Mouse (Mus musculus): Measurements from ENCODE around the gene Slc25a54. TPM values are rescaled to one million over a fixed set of nuclear protein-coding genes. Genes with fewer than 3 reads are reported as not detected.

Gene Slc25a54
- total RNA-seq (2014; rRNA removed) (not detected in 2 replicates), polyA plus RNA-seq (2012; rRNA removed) (not detected in 2 replicates)

DNA sequence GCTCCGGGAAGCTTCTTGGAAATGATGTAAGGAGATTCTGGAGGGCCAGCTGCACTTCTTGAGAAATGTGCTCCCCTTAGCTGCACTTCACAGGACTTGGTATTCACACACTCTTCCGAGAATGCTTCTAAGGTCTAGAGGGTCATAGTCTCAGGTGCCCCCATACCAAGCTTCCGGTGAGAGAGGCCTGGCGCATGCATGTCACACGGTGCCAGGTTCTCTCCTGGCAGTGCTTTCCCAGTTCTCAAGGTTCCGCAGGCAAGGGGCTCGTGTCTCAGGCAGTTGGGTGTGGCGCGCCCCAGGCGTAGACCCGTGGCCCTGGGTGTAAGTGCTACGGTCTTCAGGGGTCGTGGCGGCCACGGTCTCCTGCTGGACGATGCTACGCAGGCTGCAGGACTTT lies at the start of gene Slc25a54:
Slc25a54 (plus strand) TSS at position 301 of the 400 bp plus-strand sequence.
- H3K79me2 ChIP-seq (ENCODE audit: control insufficient read depth, insufficient read depth, low read length): no peaks in the 10 kb centered on the region
- TF ChIP-seq CTCF (IDR thresholded peaks at IDR 0.05; ENCODE audit: low read depth, low read length): no peak
- TF ChIP-seq POLR2A (IDR thresholded peaks at IDR 0.05; ENCODE audit: extremely low read depth, insufficient read depth, low read length): no peak
- no peaks in the 10 kb centered on the region for H3K4me1 ChIP-seq (ENCODE audit: control insufficient read depth, insufficient read depth, low read length)
- H3K4me3 ChIP-seq (ENCODE audit: insufficient read depth, low read depth, low read length): no peak within 1 kb of the TSS
- 94% methylated on average over 17 of the region's 17 CpGs for WGBS
- H3K27ac ChIP-seq (replicated peaks; ENCODE audit: insufficient read depth, low read depth, low read length): no peak within 1 kb of the TSS
- no peak within 1 kb of the TSS for H3K9ac ChIP-seq (ENCODE audit: low read depth, low read length)
- no peaks in the 10 kb centered on the region for H3K27me3 ChIP-seq (ENCODE audit: control insufficient read depth, insufficient read depth, low read length)
- no peak for DNase-seq (ENCODE audit: extremely low read depth, low read depth, low spot score)
- H3K36me3 ChIP-seq (ENCODE audit: control insufficient read depth, insufficient read depth, low read length): no peaks in the 10 kb centered on the region

DNA sequence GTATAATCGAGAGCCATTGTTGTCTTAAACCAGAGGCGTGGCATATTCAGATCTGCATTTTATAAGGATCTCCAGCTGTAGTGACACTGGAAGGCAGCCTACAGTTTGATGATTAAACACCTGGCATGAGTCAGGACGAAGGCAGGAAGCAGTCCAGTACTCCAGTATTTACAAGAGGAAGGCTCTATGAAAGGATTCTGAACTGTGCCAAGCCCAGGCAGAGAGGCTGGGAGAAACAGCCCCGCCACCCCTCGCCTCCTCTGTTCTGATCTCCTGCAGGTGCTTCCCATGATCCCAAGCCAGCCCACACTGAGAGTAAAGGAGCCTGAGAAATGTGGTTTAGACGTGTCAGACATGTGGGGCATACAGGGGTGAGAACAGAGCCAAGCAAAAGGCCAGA lies 49.5 kb upstream of the Slc25a54 start:
- Histone ChIP-seq H3K79me2 (ENCODE audit: control insufficient read depth, insufficient read depth, low read length) (no peaks in the 10 kb centered on the region), H3K4me3 (ENCODE audit: insufficient read depth, low read depth, low read length) (no peak overlapping the region), H3K27me3 (ENCODE audit: control insufficient read depth, insufficient read depth, low read length) (no peaks in the 10 kb centered on the region), H3K27ac (replicated peaks; ENCODE audit: insufficient read depth, low read depth, low read length) (no peak overlapping the region), H3K4me1 (ENCODE audit: control insufficient read depth, insufficient read depth, low read length) (peaks cover 8% of the 10 kb centered on the region; the same call in 1 of the 2 replicates), H3K9ac (ENCODE audit: low read depth, low read length) (no peak overlapping the region), H3K36me3 (ENCODE audit: control insufficient read depth, insufficient read depth, low read length) (no peaks in the 10 kb centered on the region)
- WGBS: 7% methylated on average over 6 of the region's 6 CpGs
- TF ChIP-seq POLR2A (IDR thresholded peaks at IDR 0.05; ENCODE audit: extremely low read depth, insufficient read depth, low read length): no peak
- peak; percentile 81 for DNase-seq (ENCODE audit: extremely low read depth, low read depth, low spot score)

DNA sequence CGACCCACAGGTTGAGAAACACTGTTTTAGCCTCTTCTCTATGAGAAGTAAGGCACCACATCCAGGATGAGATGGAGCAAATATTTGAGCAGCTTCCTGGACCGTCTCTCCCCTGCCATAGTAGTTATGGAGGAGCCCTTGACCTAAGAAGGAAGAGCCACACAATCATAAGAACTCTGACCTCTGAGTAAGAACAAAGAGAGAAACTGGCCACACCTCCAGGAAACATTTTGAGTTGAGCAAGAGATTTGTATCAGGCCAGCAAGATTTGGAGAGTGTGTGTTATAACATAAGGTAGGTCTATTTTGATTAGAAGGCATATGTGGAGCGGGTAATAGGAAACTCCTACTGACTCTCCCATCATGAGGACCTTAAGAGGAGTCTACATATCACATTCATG lies 48.6 kb upstream of the Slc25a54 start:
- TF ChIP-seq POLR2A (IDR thresholded peaks at IDR 0.05; ENCODE audit: extremely low read depth, insufficient read depth, low read length): no peak
- no peak for TF ChIP-seq CTCF (IDR thresholded peaks at IDR 0.05; ENCODE audit: low read depth, low read length)
- 51% methylated on average over 3 of the region's 3 CpGs for WGBS
- Histone ChIP-seq H3K27ac (replicated peaks; ENCODE audit: insufficient read depth, low read depth, low read length) (no peak overlapping the region), H3K27me3 (ENCODE audit: control insufficient read depth, insufficient read depth, low read length) (no peaks in the 10 kb centered on the region), H3K36me3 (ENCODE audit: control insufficient read depth, insufficient read depth, low read length) (no peaks in the 10 kb centered on the region), H3K4me3 (ENCODE audit: insufficient read depth, low read depth, low read length) (no peak overlapping the region), H3K79me2 (ENCODE audit: control insufficient read depth, insufficient read depth, low read length) (no peaks in the 10 kb centered on the region), H3K9ac (ENCODE audit: low read depth, low read length) (no peak overlapping the region), H3K4me1 (ENCODE audit: control insufficient read depth, insufficient read depth, low read length) (peaks cover 8% of the 10 kb centered on the region; the same call in 1 of the 2 replicates)
- peak; percentile 30 for DNase-seq (ENCODE audit: extremely low read depth, low read depth, low spot score)

DNA sequence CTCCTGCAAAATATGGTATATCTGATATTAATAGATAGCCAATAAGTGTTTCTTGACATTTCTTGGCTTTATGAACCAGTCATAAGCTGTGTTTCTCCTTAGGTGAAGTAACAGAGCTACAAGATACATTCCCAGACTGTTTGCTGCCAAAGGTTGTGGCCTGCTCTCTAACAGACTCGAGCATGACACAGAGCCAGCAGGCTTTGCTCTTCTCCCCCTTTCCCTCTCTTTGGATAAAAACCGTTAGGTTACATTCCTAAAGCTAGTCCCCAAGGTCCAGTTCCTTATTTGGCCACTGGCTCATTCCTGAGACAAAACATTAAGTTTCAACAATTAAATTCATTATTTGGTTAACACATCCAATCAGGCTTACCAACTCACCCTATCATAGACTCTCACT lies 48.0 kb upstream of the Slc25a54 start:
- Histone ChIP-seq H3K27me3 (ENCODE audit: control insufficient read depth, insufficient read depth, low read length) (no peaks in the 10 kb centered on the region), H3K4me3 (ENCODE audit: insufficient read depth, low read depth, low read length) (no peak overlapping the region), H3K27ac (replicated peaks; ENCODE audit: insufficient read depth, low read depth, low read length) (no peak overlapping the region), H3K4me1 (ENCODE audit: control insufficient read depth, insufficient read depth, low read length) (peaks cover 8% of the 10 kb centered on the region; the same call in 1 of the 2 replicates), H3K36me3 (ENCODE audit: control insufficient read depth, insufficient read depth, low read length) (no peaks in the 10 kb centered on the region), H3K79me2 (ENCODE audit: control insufficient read depth, insufficient read depth, low read length) (no peaks in the 10 kb centered on the region), H3K9ac (ENCODE audit: low read depth, low read length) (no peak overlapping the region)
- no peak for TF ChIP-seq CTCF (IDR thresholded peaks at IDR 0.05; ENCODE audit: low read depth, low read length)
- no peak for TF ChIP-seq POLR2A (IDR thresholded peaks at IDR 0.05; ENCODE audit: extremely low read depth, insufficient read depth, low read length)
- 65% methylated on average over 2 of the region's 2 CpGs for WGBS
- no peak for DNase-seq (ENCODE audit: extremely low read depth, low read depth, low spot score)

DNA sequence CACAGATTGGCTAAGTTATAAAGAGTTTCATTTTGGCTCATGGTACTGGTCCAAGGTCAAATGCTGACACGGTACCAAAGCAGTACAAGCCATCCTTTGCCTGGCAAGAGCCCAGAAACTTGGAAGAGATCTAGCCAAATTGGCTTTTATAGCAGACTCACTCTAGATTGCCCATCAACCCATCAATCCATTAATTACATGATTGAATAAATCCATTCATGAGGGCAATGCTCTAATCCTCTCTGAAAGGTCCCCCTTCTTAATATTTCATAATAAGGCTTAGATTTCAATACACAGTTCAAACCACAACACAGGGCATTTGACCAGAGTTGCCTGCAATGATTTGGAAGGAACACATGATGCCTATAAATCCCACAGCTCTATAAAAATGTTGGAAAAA lies 45.9 kb upstream of the Slc25a54 start:
- Histone ChIP-seq H3K79me2 (ENCODE audit: control insufficient read depth, insufficient read depth, low read length) (no peaks in the 10 kb centered on the region), H3K27ac (replicated peaks; ENCODE audit: insufficient read depth, low read depth, low read length) (no peak overlapping the region), H3K27me3 (ENCODE audit: control insufficient read depth, insufficient read depth, low read length) (no peaks in the 10 kb centered on the region), H3K4me1 (ENCODE audit: control insufficient read depth, insufficient read depth, low read length) (peaks cover 8% of the 10 kb centered on the region; the same call in 1 of the 2 replicates), H3K4me3 (ENCODE audit: insufficient read depth, low read depth, low read length) (no peak overlapping the region), H3K9ac (ENCODE audit: low read depth, low read length) (no peak overlapping the region), H3K36me3 (ENCODE audit: control insufficient read depth, insufficient read depth, low read length) (no peaks in the 10 kb centered on the region)
- WGBS: 3% methylated on average over 1 of the region's 1 CpGs
- no peak for TF ChIP-seq POLR2A (IDR thresholded peaks at IDR 0.05; ENCODE audit: extremely low read depth, insufficient read depth, low read length)
- no peak for TF ChIP-seq CTCF (IDR thresholded peaks at IDR 0.05; ENCODE audit: low read depth, low read length)
- DNase-seq (ENCODE audit: extremely low read depth, low read depth, low spot score): peak; percentile 33

DNA sequence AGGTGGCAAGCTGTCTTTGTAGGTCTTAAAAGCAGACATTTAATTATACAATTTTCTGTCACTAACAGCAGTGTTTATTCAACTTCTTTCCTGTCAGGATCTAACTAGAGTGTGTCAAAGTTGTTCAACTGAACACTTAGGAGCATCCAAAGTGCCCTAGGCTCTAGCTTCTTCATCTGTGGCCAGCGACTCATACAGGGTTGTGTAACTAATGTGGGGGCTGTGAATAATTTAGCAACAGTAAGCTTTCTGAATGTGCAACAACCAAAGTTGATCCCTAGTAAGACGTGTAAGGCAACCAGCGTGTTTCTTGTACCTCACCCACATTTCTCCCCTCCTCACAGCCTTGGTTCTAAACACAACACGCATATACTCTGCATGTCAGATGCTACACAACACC lies 39.4 kb upstream of the Slc25a54 start:
- 86% methylated on average over 4 of the region's 4 CpGs for WGBS

More for the DNA sequence above, 39.4 kb upstream of the Slc25a54 start:
- Histone ChIP-seq H3K4me1 (ENCODE audit: control insufficient read depth, insufficient read depth, low read length) (no peaks in the 10 kb centered on the region), H3K36me3 (ENCODE audit: control insufficient read depth, insufficient read depth, low read length) (no peaks in the 10 kb centered on the region), H3K4me3 (ENCODE audit: insufficient read depth, low read depth, low read length) (no peak overlapping the region), H3K79me2 (ENCODE audit: control insufficient read depth, insufficient read depth, low read length) (no peaks in the 10 kb centered on the region), H3K27me3 (ENCODE audit: control insufficient read depth, insufficient read depth, low read length) (peaks cover 2% of the 10 kb centered on the region; the same call in 1 of the 2 replicates), H3K9ac (ENCODE audit: low read depth, low read length) (no peak overlapping the region), H3K27ac (replicated peaks; ENCODE audit: insufficient read depth, low read depth, low read length) (no peak overlapping the region)
- no peak for DNase-seq (ENCODE audit: extremely low read depth, low read depth, low spot score)
- no peak for TF ChIP-seq POLR2A (IDR thresholded peaks at IDR 0.05; ENCODE audit: extremely low read depth, insufficient read depth, low read length)
- no peak for TF ChIP-seq CTCF (IDR thresholded peaks at IDR 0.05; ENCODE audit: low read depth, low read length)
